Mouse (Mus musculus): ENCODE data around the gene Hmcn1. TPM values are rescaled to one million over a fixed set of nuclear protein-coding genes. Genes with fewer than 3 reads are reported as not detected.

Hmcn1 gene
- total and polyA plus RNA-seq, 2 experiments from 2014 or later = 0.80 to 6.3 TPM

DNA sequence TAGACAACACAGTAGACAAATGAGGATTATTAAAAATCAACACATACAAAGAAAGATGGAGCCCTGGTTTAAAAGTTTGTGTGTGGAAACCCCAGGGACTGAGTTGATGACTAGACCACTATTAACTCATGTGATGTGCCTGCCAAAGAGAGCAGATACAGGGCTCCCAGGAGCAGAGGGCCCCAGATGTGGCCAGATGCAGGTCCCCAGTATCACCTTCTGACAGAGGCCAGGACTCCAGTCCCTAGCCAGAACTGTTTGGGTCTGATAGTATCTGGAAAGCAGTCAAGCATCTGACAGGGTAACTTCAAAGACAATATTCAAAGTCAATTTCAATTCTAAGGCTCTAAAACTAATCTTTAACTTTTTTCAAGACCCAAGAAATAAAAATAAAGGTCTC lies 124.0 kb downstream of the Hmcn1 start:
- Histone ChIP-seq H3K4me2 (ENCODE audit: low read depth, low read length) (no peak overlapping the region), H3K36me3 (ENCODE audit: insufficient read depth, low read length) (no peaks in the 10 kb centered on the region), H3K9me3 (ENCODE audit: low read length) (no peaks in the 10 kb centered on the region), H3K9ac (replicated peaks; ENCODE audit: low read length) (no peak overlapping the region), H3K4me3 (ENCODE audit: low read length) (no peak overlapping the region), H3K27ac (no peak overlapping the region), H3K27me3 (ENCODE audit: insufficient read depth, low read length) (no peaks in the 10 kb centered on the region), H3K4me1 (ENCODE audit: insufficient read depth, low read length) (no peaks in the 10 kb centered on the region)
- no peak for TF ChIP-seq CTCF (IDR thresholded peaks at IDR 0.05; ENCODE audit: low read depth)
- ATAC-seq (no peak), DNase-seq (ENCODE audit: low spot score) (no peak)

DNA sequence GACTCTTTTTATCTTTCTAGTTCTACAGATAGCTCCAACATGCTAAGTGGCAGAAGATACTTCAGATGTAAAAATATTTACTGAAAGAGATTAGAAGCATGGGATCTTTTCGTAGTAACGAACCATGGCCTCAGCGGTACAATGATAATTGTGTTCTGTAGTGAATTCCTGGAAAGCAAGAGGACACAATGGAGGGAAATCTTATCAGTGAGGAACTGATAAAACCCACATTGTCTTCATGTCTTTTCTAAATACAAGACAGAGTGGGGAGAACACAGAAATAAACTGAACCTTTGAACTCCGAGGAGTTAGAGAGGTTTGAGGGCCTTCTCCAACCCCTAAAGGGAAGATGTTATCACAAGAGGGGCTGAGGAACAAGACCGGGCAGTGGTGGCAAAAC lies 126.6 kb downstream of the Hmcn1 start:
- H3K4me3 ChIP-seq (ENCODE audit: low read length) = no peak overlapping the region
- no peaks in the 10 kb centered on the region for H3K27me3 ChIP-seq (ENCODE audit: insufficient read depth, low read length)
- no peak for DNase-seq (ENCODE audit: low spot score)
- 80% methylated on average over 5 of the region's 5 CpGs for WGBS
- no peak overlapping the region for H3K4me2 ChIP-seq (ENCODE audit: low read depth, low read length)
- TF ChIP-seq CTCF (IDR thresholded peaks at IDR 0.05; ENCODE audit: low read depth) = no peak
- H3K36me3 ChIP-seq (ENCODE audit: insufficient read depth, low read length) = no peaks in the 10 kb centered on the region
- H3K9me3 ChIP-seq (ENCODE audit: low read length) = no peaks in the 10 kb centered on the region
- no peak overlapping the region for H3K27ac ChIP-seq
- H3K9ac ChIP-seq (replicated peaks; ENCODE audit: low read length) = no peak overlapping the region
- ATAC-seq = no peak
- H3K4me1 ChIP-seq (ENCODE audit: insufficient read depth, low read length) = no peaks in the 10 kb centered on the region

DNA sequence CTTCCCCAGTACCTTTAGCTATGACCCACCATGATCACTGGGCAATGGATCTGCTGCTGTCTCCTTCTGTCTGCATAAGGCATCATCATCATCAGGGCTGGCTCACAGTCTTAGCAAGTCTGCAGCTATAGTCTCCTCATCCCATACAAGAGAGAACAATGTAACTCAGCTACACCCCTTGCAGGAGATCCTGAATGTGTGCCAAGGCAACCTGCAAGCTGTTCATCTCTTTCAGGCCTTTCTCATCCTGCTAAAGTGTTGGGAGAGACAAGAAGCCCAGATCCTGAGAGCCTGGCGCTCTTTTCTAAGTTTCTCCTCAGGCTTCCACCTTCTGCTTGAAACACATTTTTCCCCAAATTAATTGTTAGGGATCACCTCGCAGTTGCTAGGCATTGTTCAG lies 135.5 kb downstream of the Hmcn1 start:
- TF ChIP-seq CTCF (IDR thresholded peaks at IDR 0.05; ENCODE audit: low read depth) = no peak
- Histone ChIP-seq H3K27ac (no peak overlapping the region), H3K9ac (replicated peaks; ENCODE audit: low read length) (no peak overlapping the region), H3K36me3 (ENCODE audit: insufficient read depth, low read length) (no peaks in the 10 kb centered on the region), H3K4me2 (ENCODE audit: low read depth, low read length) (no peak overlapping the region), H3K27me3 (ENCODE audit: insufficient read depth, low read length) (no peaks in the 10 kb centered on the region), H3K4me1 (ENCODE audit: insufficient read depth, low read length) (no peaks in the 10 kb centered on the region), H3K9me3 (ENCODE audit: low read length) (no peaks in the 10 kb centered on the region), H3K4me3 (ENCODE audit: low read length) (no peak overlapping the region)
- no peak for DNase-seq (ENCODE audit: low spot score)
- ATAC-seq = no peak
- 46% methylated on average over 2 of the region's 2 CpGs for WGBS

DNA sequence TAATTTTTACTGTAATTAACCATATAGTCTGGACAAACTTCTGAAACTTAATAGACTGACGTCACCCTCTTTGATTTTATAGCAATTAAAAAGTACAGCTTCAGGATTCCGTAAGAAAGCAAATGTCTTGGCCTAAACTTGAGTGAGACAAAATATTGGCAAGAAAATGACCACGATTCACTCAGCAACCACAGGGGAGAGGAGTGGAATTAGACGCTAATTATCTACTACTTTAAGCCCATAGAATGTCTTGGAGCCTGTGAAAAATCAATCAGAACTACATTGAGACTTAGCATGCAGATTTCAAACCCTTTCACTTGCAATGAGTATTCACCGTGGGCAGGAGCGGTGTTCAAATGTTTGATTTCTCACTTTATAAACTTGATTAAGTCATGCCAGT lies 159.8 kb downstream of the Hmcn1 start:
- WGBS = 42% methylated on average over 6 of the region's 6 CpGs
- no peaks in the 10 kb centered on the region for H3K4me1 ChIP-seq (ENCODE audit: insufficient read depth, low read length)

DNA sequence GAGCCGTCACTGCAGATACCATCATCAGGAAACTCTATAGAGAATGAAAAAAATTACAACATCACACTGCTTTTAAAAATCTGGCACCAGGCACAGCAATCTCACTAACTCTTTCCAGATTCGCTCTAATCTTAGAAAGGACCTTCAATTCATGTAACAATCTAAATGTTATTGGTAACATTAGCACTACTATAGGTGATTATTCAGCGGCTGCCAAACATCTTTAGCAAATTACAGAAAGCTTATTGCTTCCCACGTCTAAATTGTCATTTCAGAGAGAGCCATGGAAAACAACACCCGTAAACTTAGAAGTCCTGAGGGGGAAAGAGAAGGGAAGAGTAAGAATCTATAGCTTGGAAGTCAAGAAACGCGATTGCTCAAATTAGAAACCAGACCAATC lies 163.4 kb downstream of the Hmcn1 start:
- TF ChIP-seq CTCF (IDR thresholded peaks at IDR 0.05; ENCODE audit: low read depth) = no peak
- no peak overlapping the region for H3K27ac ChIP-seq
- no peaks in the 10 kb centered on the region for H3K4me1 ChIP-seq (ENCODE audit: insufficient read depth, low read length)
- H3K27me3 ChIP-seq (ENCODE audit: insufficient read depth, low read length) = no peaks in the 10 kb centered on the region
- DNase-seq (ENCODE audit: low spot score) (no peak), ATAC-seq (no peak)
- no peak overlapping the region for H3K4me3 ChIP-seq (ENCODE audit: low read length)
- H3K9me3 ChIP-seq (ENCODE audit: low read length) = no peaks in the 10 kb centered on the region
- WGBS = 73% methylated on average over 7 of the region's 7 CpGs
- H3K4me2 ChIP-seq (ENCODE audit: low read depth, low read length) = no peak overlapping the region
- H3K36me3 ChIP-seq (ENCODE audit: insufficient read depth, low read length) = no peaks in the 10 kb centered on the region
- no peak overlapping the region for H3K9ac ChIP-seq (replicated peaks; ENCODE audit: low read length)

More for the DNA sequence above, 159.8 kb downstream of the Hmcn1 start:
- Histone ChIP-seq H3K4me3 (ENCODE audit: low read length) (no peak overlapping the region), H3K36me3 (ENCODE audit: insufficient read depth, low read length) (no peaks in the 10 kb centered on the region), H3K27ac (no peak overlapping the region), H3K4me2 (ENCODE audit: low read depth, low read length) (no peak overlapping the region), H3K9me3 (ENCODE audit: low read length) (no peaks in the 10 kb centered on the region), H3K27me3 (ENCODE audit: insufficient read depth, low read length) (no peaks in the 10 kb centered on the region), H3K9ac (replicated peaks; ENCODE audit: low read length) (no peak overlapping the region)
- no peak for DNase-seq (ENCODE audit: low spot score)
- TF ChIP-seq CTCF (IDR thresholded peaks at IDR 0.05; ENCODE audit: low read depth) = no peak
- ATAC-seq = no peak

DNA sequence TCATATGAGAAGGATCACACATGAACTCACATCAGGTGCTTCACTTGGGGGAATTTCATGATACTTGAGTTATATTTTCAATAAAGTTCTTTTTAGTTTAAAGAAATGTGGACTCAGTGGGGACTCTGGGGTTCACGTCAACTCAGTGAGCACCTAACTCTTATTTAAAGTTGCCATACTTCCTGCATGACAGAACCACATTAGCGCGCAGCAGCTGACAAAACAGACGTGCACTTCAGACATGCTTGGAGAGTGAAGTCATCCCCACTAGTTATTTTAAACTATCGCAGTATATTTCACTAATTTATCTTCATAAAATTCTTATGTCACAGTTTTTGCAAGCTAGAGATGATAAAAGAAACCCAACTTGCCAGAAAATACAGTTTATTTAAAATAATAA lies 166.1 kb downstream of the Hmcn1 start:
- Histone ChIP-seq H3K4me3 (ENCODE audit: low read length) (no peak overlapping the region), H3K9ac (replicated peaks; ENCODE audit: low read length) (no peak overlapping the region), H3K4me2 (ENCODE audit: low read depth, low read length) (no peak overlapping the region), H3K36me3 (ENCODE audit: insufficient read depth, low read length) (no peaks in the 10 kb centered on the region), H3K9me3 (ENCODE audit: low read length) (no peaks in the 10 kb centered on the region), H3K27me3 (ENCODE audit: insufficient read depth, low read length) (no peaks in the 10 kb centered on the region), H3K4me1 (ENCODE audit: insufficient read depth, low read length) (no peaks in the 10 kb centered on the region), H3K27ac (no peak overlapping the region)
- ATAC-seq (no peak), DNase-seq (ENCODE audit: low spot score) (no peak)
- TF ChIP-seq CTCF (IDR thresholded peaks at IDR 0.05; ENCODE audit: low read depth) = no peak
- 81% methylated on average over 5 of the region's 5 CpGs for WGBS

DNA sequence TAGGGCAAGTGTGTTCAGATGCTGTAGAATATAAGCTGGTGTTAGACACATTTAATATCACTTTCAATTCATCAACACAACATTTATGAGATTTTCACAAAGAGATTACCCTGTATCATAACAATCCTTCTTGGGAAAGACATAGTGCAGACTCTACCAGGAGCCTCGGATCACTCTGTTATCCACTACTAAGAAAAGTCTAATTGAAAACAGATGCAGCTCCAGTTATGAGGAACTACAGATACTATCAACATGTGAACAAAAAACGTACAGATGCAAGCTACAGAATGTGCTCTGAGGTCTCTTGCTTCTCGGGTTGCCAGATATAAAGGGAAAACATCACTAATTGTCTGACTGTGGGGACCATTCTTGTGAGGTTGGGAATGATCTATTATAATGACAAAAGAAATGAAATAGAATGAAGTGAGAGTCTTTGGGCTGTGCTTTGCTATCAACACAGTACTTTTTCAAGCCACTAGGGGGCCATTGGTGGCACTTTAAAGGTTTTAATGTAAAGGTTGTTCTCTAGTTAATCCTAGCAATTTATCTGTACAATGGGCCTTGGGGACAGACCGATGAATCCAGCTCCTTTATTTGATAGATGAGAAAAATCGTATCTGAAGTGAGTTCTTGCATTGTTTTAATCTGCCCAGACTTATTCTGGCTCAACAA lies 168.8 kb downstream of the Hmcn1 start:
- Histone ChIP-seq H3K27me3 (ENCODE audit: insufficient read depth, low read length) (no peaks in the 10 kb centered on the region), H3K9ac (replicated peaks; ENCODE audit: low read length) (no peak overlapping the region), H3K4me3 (ENCODE audit: low read length) (no peak overlapping the region), H3K36me3 (ENCODE audit: insufficient read depth, low read length) (no peaks in the 10 kb centered on the region), H3K4me1 (ENCODE audit: insufficient read depth, low read length) (no peaks in the 10 kb centered on the region), H3K9me3 (ENCODE audit: low read length) (no peaks in the 10 kb centered on the region), H3K27ac (no peak overlapping the region), H3K4me2 (ENCODE audit: low read depth, low read length) (no peak overlapping the region)
- 70% methylated on average over 5 of the region's 5 CpGs for WGBS
- no peak for ATAC-seq
- no peak for DNase-seq (ENCODE audit: low spot score)
- TF ChIP-seq CTCF (IDR thresholded peaks at IDR 0.05; ENCODE audit: low read depth) = peak; percentile 31

Measured in hindbrain, postnatal 0 days (tissue).